Mouse (Mus musculus): ENCODE results near the gene Gm7030. TPM values are rescaled to one million over a fixed set of nuclear protein-coding genes. Genes with fewer than 3 reads are reported as not detected.
A peak's percentile ranks its signal among the peaks of the same experiment; 100 is the strongest.
"Not testable (repeated sequence)": the region's sequence is repeated elsewhere in the genome, so short reads cannot be mapped to it uniquely, and the experiment has no call there.

Gene Gm7030
- total RNA-seq, 2 experiments from 2014 or later = not detected

DNA sequence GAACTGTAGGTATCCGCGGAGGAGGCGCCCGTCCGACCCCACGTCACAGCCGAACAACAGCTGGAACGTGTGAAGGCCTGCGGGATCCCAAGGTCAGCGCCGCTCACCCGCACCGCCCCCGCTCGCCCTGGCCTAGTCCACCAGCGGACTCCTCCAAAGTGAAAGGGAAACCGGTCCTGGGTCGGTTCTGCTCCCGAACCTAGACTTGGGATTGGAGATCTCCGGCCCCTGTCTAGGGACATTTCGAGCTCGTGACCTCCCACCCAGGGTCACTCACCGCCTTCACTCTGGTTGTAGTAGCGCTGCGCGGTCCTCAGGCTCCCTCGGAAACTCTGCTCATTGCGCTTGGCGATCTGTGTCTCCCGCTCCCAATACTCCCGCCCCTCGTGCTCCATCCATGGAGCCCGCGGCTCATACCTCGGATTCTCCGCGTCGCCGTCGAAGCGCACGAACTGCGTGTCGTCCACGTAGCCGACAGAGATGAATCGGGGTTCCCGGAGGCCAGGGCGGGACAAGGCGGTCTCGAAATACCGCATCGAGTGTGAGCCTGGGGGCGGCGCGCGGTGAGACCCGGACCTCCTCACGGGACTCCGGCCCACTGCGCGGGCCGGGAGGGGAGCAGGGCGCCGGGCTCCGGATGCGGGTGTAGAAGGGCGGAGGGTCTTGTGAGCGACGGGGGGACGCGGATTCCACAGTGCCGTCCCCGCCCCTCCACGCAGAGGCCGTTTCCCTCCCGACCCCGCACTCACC is 16.1 kb upstream of the Gm7030 start:
- intact Hi-C loops (cut with DNase I) = no loop called here
- no peak for DNase-seq (ENCODE audit: low spot score in 2 of 2)

DNA sequence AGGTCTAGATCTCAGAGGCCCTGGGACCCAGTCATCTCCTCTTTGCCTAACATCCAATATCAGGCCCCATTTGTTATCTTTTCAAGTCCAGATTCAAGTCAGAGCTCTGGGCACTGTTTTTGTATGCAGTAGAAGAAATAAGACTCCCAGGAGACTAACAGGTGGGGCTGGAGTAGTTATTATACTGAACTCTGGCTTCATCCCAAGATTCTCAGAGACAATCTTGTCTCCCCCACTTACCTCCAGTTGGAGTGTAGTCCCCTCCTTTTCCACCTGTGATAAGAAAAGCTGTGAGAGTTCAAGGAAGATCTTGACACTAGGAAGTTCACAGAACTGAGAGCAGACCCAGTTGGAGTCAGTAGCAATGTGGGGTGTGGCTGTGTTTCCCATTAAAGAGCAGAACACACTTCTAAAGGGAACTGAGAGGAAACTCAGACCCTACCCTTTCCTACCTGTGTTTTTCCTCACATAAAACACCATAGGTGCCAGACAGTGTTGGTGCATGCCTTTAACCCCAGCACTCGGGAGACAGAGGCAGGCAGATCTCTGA is 7.1 kb upstream of the Gm7030 start:
- not testable (repeated sequence) for DNase-seq (ENCODE audit: low spot score in 2 of 2)
- intact Hi-C loops (cut with DNase I) = loop anchor here (10.0 kb wide), 1 partner anchor 72 kb away; no protein-coding TSS in a partner anchor

DNA sequence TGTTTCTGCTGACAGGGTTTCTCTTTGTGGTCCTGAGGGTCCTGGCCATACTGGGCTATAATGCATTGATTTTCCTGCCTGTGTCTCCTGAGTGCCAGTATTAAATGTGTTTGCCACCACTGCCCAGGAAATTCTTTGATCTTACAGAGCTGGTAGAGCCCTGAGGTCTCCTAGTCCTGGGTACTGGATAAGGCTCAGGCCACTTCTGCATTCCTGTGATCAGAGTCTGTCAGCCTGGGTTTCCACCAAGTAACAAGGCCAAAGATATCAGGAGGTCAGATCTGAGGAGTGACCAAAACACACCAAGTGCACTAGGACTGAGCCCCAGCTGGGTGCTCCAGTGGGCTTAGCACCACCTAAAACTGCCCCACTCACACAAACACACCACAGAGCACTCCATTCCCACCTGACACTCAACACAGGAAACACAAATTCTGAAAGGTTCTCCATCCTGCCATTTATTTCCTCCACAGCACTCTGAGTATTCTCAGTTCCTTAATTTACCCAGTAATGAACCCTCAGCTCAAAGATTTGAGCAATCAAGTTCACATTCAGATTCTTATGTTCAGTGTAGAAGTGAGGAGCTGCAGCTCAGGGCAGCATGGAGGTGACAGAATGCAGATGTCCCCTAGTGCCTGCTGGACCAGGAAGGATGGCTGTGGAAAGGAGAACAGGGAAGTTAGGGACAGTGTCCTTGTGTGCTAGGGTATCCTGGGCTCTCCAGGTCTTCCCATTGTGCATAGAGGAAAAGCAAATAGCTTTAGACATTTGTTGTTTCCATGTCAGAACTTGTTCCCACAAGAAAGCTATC is 6.4 kb upstream of the Gm7030 start:
- DNase-seq (ENCODE audit: low spot score in 2 of 2) = not testable (repeated sequence)
- intact Hi-C loops (cut with DNase I) = loop anchor here (10.0 kb wide), 1 partner anchor 71 kb away; no protein-coding TSS in a partner anchor

DNA sequence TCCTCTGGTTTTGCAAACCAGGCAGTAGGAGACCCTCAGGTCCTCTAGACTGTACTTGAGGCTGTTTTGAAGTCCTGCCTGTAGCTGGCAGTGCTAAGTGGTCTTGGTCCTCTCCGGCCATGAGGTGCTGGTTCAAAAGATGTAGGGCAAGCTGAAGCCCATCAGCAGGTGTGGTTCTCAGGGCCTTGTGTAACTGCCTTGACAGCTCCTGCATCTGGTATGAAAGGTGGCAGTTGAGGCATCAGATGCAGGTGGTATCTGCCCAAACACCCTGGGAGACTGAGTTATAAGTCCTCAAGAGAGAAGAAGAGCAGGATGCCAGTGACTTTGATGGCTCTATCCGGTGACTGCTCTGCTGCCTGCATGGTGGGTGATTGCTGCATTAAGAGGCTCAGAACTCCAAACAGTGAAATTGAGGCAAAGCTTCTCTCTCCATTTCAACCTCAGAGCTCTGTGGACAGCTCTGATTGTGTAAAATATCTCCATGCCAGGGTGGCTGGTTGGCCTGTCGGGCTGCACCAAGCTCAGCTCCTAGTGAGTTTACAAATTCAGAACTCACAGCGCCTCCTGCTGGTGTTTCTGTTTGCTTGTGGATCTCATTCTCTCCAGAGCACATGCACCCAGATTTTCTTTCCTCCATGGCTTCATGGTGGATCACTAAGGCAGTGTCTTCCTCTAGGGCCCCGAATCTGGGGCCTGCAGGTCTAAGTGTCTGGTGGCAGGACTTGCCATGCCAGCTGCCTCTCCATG is 2.5 kb upstream of the Gm7030 start:
- intact Hi-C loops (cut with DNase I) = loop anchor here (10.0 kb wide), 1 partner anchor 67 kb away; no protein-coding TSS in a partner anchor
- DNase-seq (ENCODE audit: low spot score in 2 of 2) = no peak

DNA sequence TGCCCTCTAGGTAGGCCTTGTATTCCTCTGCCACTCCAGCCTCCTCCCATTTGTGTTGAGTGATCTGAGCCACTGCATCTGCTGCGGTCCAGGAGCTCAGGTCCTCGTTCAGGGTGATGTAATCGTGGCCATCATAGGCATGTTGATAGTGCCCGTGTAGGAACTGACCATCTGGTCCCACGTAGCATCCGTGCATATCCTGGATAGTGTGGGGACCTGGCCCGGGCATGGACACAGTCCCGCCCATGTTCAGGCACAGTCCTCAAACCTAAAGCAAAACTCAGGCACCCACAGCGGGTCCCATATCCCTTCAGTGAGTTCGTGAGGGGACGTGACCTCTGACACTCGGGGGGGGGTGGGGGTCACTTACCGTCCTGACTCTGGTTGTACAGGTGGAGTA is 700 bp downstream of the Gm7030 start:
- DNase-seq (ENCODE audit: low spot score in 2 of 2); intact Hi-C loops (cut with DNase I): not testable (repeated sequence)

DNA sequence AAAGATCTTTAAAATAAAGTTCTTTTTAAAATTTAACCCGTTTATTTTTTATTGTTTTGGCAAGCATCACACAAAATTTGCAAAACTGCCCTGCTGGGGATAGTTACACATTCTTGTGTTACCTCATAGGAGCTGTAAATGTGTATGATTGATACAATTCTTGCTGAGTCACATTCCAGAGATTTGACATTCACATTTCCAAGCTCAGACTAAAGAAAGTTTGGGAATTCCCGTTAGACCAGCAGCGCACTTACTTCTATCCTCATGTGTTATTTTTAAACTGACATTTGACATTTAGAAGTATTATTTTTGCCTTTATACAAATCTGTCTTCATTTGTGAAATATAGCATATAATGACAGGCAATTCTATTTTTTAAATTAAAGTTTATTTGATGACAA is 5.1 kb downstream of the Gm7030 start:
- DNase-seq (ENCODE audit: low spot score in 2 of 2); intact Hi-C loops (cut with DNase I): not testable (repeated sequence)

DNA sequence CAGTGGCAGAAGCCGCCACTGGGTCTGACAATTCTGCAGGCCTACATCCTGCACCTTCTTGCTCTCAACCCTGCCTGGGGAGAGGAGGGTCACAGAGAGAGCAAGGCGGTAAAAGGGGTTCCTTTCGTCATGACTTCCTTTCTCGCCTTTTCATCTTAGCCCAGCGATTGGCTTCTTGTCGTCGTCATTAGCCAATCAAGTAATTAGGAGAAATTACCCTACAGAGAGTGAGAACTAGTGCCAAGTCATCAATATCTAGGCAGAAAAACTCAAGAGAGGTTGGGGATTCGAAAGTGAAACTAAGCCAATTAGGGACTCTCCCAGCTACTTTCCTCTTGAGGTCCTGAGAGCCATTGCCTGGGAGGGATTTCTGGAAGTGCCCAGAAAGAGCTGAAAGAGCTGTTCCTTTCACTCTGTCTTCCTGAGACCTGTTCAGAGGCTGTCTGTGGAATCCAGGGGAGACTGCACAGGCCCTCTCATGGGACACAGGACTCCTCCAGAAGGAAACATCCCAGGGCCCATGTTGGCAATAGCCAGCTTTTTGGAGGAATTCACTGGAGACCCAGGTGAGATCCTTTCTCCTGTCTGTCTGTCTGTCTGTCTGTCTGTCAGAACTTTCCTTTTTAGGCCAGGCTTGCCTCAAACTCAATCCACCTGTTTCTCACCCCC is 7.7 kb downstream of the Gm7030 start, which contains the start of gene Gm19684:
Gm19684 (plus strand) TSS at position 327 of the 669 bp plus-strand sequence.
- DNase-seq (ENCODE audit: low spot score in 2 of 2) = peak; percentile 18 to 58
- intact Hi-C loops (cut with DNase I) = not testable (repeated sequence)

DNA sequence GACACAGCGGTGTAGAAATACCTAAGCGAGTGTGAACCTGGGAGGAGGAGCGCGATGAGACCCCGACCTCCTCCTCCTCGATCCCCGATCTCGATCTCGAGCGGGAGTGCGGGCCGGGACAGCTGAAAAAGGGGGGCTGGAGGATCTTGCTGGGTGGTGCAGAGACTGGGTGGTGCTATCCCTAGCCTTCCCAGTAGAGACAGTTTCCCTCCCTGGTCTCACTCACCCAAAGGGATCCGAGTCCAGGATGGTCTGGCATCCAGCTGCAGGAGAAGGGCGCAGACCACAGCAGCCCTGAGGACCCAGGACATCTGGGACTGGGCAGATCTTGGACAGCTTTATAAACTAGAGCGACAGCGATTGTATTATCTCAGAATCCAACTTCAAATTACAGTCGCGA is 8.4 kb downstream of the Gm7030 start:
- DNase-seq (ENCODE audit: low spot score in 2 of 2); intact Hi-C loops (cut with DNase I): not testable (repeated sequence)

DNA sequence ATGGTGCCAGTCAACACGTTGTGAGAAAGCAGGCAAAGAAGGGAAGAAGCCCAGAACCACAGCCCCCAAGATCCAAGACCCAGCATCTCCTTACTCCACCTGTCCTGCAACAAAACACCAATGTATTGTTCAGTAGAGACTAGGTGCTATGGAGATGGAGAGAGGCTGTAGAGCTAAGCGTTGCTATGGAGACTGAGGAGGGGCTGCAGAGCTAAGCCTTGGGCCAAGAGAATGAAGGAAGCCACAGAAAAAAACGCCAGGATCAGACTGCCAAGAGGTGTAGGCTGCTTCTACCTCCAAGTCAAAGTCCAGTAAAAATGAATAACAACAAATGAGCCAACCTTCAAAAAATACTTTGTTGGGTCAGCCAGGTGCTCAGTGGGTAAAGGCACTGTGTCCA is 12.7 kb downstream of the Gm7030 start:
- intact Hi-C loops (cut with DNase I) = loop anchor here (10.0 kb wide), 1 partner anchor 182 kb away; no protein-coding TSS in a partner anchor
- DNase-seq (ENCODE audit: low spot score in 2 of 2) = not testable (repeated sequence)

DNA sequence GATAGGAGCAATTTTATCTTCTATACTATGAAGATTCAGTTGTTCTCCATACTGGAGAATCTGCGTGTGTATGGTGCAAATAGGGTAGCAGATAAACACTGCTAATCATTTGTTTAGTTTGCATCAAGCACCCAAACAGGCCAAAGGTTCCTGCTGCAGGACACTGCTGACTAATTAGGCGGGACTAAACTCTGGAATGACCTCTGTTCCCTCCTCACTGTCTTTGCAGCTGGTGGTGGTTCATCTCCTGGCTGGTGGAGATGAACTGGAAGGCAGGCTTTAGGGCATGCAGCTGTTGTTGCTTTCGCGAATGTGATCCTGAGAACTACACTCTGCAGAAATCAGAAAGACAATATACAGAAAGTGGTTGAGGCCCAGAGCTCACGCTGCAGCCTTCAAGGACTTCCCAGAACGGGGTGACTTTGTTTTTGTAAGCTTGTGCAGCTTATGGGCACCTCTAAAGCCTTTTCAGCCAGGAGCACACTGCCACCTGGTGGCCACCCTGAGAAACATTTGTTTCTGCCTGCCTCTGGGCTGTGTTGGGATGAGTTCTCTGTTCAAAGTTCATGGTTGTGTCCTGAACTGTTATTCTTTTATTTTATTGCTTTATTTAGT is 15.1 kb downstream of the Gm7030 start:
- intact Hi-C loops (cut with DNase I) = loop anchor here (5.0 to 10.0 kb wide), 2 partner anchors 117 to 179 kb away; no protein-coding TSS in a partner anchor
- DNase-seq (ENCODE audit: low spot score in 2 of 2) = peak in 1 of 2 experiments; percentile 21

DNA sequence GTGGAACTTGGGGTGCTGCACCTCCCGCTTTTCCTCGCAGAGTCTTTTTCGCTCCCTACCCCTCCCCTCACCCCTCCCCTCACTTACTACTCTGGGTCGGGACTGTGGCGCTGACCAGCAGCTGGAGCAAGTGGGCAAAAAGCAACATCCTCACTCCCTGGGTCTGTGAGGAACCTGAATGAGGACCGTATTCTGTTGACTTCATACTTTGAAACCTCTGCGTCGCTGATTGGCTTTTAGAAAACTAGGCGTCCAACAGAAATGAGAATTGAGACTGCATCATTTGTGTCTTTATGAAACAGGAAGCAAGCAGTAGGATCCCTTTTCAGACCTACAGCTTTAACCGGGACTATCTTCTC is 17.7 kb downstream of the Gm7030 start:
- intact Hi-C loops (cut with DNase I) = loop anchor here (5.0 to 10.0 kb wide), 2 partner anchors 114 to 177 kb away; no protein-coding TSS in a partner anchor
- peak; percentile 31 to 60 for DNase-seq (ENCODE audit: low spot score in 2 of 2)

DNA sequence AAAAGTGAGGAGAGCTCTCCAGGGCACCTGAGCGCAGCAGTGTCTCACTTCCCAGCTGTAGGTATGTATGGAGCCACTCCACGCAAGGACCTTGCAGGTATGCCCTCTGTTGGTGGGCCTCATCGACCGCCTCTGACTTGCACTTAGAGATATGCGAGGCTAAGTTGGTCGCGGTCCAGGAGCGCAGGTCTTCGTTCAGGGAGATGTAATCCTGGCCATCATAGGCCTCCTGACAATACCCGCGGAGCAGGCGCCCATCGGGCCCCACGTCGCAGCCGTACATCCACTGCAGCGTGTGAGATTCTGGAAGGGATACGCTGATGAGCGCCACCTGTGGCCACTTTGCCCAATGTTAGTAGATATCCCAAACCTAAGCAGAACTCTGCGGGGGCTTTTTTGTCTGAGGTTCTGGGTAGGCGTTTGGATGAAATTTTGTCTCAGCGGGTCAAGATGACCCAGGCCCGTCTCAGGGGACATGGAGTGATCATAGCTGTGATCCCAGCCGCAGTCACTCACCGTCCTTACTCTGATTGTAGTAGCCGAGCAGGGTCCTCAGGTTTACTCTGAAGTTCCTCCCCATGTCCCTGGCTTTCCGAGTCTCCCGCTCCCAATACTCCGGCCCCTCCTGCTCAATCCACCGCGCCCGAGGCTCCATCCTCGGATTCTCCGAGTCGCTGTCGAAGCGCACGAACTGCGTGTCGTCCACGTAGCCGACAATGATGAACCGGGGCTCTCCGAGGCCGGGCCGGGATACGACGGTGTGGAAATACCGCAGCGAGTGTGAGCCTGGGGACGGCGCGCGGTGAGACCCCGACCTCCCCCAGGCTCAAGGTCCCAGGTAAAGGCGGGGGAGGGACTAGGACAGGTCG is 18.4 kb downstream of the Gm7030 start:
- intact Hi-C loops (cut with DNase I) = loop anchor here (5.0 to 10.0 kb wide), 2 partner anchors 114 to 176 kb away; no protein-coding TSS in a partner anchor
- peak in 1 of 2 experiments; percentile 28 for DNase-seq (ENCODE audit: low spot score in 2 of 2)

DNA sequence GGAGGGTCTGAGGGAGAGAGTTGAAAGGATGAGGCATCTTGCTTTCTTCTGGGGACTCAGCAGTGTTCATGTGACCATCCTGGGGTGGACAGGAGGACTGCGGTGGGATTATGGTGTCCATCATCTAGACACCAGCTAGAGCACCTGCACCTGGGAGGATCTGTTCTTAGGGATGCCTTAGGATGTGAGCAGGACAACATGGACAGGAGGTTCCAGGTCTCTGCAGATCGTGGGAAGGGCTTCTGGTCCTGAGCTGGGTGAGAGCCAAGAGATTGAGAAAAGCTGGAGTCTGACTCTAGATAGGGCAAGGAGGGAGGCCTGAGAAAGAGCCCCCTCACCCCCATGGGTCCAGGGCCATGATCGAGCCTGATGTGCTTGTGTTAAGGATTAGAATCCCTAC is 19.1 kb downstream of the Gm7030 start:
- intact Hi-C loops (cut with DNase I) = loop anchor here (5.0 to 10.0 kb wide), 2 partner anchors 113 to 175 kb away; no protein-coding TSS in a partner anchor
- not testable (repeated sequence) for DNase-seq (ENCODE audit: low spot score in 2 of 2)

DNA sequence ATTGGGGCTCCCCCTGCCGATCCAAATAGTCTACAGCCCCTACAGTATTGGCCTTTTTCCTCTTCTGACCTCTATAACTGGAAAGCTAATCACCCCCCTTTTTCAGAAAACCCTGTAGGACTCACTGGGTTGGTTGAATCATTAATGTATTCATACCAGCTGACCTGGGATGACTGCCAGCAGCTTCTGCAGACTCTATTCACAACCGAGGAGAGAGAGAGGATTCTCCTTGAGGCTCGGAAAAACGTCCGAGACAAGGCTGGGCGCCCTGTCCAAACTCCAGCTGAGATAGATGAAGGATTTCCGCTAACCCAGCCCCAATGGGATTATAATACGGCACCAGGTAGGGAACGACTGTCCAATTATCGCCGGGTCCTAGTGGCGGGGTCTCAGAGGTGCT is 27.1 kb downstream of the Gm7030 start:
- intact Hi-C loops (cut with DNase I); DNase-seq (ENCODE audit: low spot score in 2 of 2): not testable (repeated sequence)

DNA sequence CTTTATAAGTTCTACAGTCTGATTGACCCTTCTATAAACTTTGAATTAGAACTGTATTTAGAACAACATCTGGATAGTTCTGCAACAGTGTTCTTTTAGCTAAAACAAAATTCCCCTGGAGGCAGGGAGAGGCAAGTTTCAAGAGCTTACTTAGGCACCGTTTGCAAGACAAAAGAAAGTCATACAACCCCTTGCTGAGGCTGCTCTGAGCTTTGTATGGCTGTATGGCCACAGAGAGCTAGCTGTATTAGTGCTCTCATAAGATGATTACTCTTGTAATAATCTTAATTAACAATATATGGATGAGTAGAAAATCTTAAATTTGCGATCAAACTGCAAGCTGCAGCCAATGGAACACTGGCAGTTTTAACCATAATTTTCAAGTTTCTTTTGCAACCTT is 29.6 kb downstream of the Gm7030 start:
- intact Hi-C loops (cut with DNase I); DNase-seq (ENCODE audit: low spot score in 2 of 2): not testable (repeated sequence)

DNA sequence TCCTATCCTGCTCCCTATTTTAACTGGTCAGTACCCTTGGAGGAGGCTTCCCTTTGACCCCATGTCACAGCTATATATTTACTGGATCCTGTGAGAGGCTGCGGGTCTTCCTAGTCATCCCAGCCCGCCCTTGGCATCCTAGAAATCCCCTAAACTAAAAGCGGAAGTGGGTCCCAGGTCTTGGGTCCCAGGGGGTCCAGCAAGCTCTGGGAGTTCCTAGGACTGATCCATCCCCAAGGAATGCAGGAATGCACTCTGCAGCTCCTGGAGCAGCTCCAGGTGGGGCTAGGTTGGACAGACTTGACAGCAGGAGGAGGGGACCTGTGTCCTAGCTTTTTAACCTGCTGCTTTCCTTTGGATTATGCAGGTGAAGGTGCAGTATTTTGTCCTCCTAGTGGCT is 35.3 kb downstream of the Gm7030 start:
- no peak for DNase-seq (ENCODE audit: low spot score in 2 of 2)
- intact Hi-C loops (cut with DNase I) = no loop called here

DNA sequence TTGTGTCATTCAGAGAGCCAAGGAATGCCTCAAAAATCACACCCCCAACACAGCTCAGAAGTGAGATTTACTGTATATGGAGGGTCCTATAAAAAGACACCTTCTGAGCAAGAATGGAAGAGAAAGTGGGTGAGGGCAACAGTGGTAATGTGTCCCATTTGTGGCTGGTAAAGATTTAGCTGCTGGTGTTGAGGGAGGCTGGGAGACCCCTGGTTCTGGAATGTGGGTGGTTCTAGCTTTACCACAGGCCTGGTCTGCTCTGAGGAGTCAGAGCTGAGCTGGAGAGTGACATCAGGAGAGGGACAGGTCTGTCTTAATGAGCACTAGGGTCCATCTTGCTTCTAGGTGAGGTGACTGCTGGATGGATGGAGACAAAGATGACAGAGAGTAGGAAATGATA is 36.7 kb downstream of the Gm7030 start:
- intact Hi-C loops (cut with DNase I); DNase-seq (ENCODE audit: low spot score in 2 of 2): not testable (repeated sequence)
